Comparison of ENCODE assay signal across 23 mouse cellular contexts in the genomic region with DNA sequence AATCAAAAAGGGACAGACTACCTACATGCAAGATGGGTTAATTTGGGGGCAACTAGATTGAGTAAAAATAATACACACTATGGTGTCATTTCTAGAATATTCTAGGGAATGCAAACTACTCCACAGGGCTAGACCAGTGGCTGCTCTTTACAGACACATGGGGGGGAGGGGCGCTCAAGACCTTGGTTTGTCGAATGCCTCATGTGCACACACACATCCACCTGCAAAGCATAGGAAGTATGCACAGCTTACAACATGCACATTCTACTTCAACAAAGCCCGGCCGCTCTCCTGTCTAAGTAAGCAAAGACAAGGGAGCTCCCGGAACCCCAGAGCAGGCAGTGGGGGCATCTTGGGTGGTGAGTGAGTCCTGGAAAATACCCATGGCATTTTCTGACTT.
"Had no signal": no experiment of that assay in that cellular context is flagged by ENCODE, and none has a peak within 500 bp of the region (broad histone marks: within the 10 kb centered on the region; RNA-seq: fewer than 3 reads in every experiment).

No protein-coding gene starts in this region.

- H3K4me1 ChIP-seq: lung, embryonic 15.5 days; stomach, embryonic 15.5 days had no signal

- H3K4me2 ChIP-seq: limb, embryonic 12.5 days; limb, embryonic 15.5 days; liver, embryonic 11.5 days; lung, embryonic 15.5 days; midbrain, embryonic 13.5 days; neural tube, embryonic 13.5 days; stomach, embryonic 15.5 days had no signal

- H3K27me3 ChIP-seq: limb, embryonic 12.5 days; limb, embryonic 15.5 days; lung, embryonic 15.5 days; megakaryocyte, embryonic 14.5 days; midbrain, embryonic 13.5 days; neural tube, embryonic 13.5 days; stomach, embryonic 15.5 days had no signal

- H3K9me3 ChIP-seq: limb, embryonic 12.5 days; limb, embryonic 15.5 days; lung, embryonic 15.5 days; megakaryocyte, embryonic 14.5 days; midbrain, embryonic 10.5 days; midbrain, embryonic 13.5 days; neural tube, embryonic 13.5 days; stomach, embryonic 15.5 days had no signal

- H3K36me3 ChIP-seq: limb, embryonic 15.5 days; lung, embryonic 15.5 days had no signal

- H3K4me3 ChIP-seq: limb, embryonic 12.5 days; limb, embryonic 15.5 days; lung, embryonic 15.5 days; megakaryocyte, embryonic 14.5 days; midbrain, embryonic 10.5 days; midbrain, embryonic 13.5 days; myocyte; neural tube, embryonic 13.5 days; stomach, embryonic 15.5 days had no signal

- H3K9ac ChIP-seq: limb, embryonic 12.5 days; limb, embryonic 15.5 days; liver, embryonic 14.5 days; lung, embryonic 15.5 days; midbrain, embryonic 13.5 days; neural tube, embryonic 13.5 days; stomach, embryonic 15.5 days had no signal

- DNase-seq: kidney, adult 2 months; kidney, postnatal 10 days; kidney, postnatal 4 days; left cerebral cortex, postnatal 4 days; lung, adult 18-20 months; lung, postnatal 10 days; lung, postnatal 36 days; retina, postnatal 1 day; right cerebral cortex, postnatal 25 days; spleen, adult 18-20 months had no signal

- ATAC-seq: intestine, postnatal 0 days; midbrain, embryonic 13.5 days; midbrain, embryonic 16.5 days had no signal

- H3K27ac ChIP-seq: limb, embryonic 12.5 days; limb, embryonic 15.5 days; liver, embryonic 14.5 days; lung, embryonic 15.5 days; midbrain, embryonic 10.5 days; neural tube, embryonic 13.5 days; stomach, embryonic 15.5 days had no signal
